Mouse (Mus musculus) neural tube, embryonic 15.5 days (tissue): ENCODE data around the gene Wnt11. TPM values are rescaled to one million over a fixed set of nuclear protein-coding genes. Genes with fewer than 3 reads are reported as not detected.
A peak's percentile ranks its signal among the peaks of the same experiment; 100 is the strongest.

Source experiments
- ATAC-seq: fragments of 200-750 bp; cut with Nextera tagmentation; 2 replicates; pipeline ENCODE4 v1.8.0; 2017; ENCODE audit warnings: mild to moderate bottlenecking, moderate TSS enrichment, moderate library complexity; ENCODE audit not compliant: low FRiP score
- H3K27ac ChIP-seq: fragments of 300-500 bp; sonication (generic); replicated peaks from 2 replicates; pipeline ENCODE4 v1.5.1; 2015; ENCODE audit warnings: mild to moderate bottlenecking, inconsistent platforms
- H3K27me3 ChIP-seq: fragments of 300-500 bp; sonication (generic); replicated peaks from 2 replicates; pipeline ENCODE4 v1.6.1; 2015; ENCODE audit warnings: inconsistent platforms
- H3K36me3 ChIP-seq: fragments of 300-500 bp; sonication (generic); 2 replicates; pipeline ENCODE4 v1.6.1; 2015; ENCODE audit warnings: inconsistent platforms
- H3K4me1 ChIP-seq: fragments of 300-500 bp; sonication (generic); 2 replicates; pipeline ENCODE4 v1.6.1; 2015; ENCODE audit warnings: inconsistent platforms
- H3K4me2 ChIP-seq: fragments of 300-500 bp; sonication (generic); 2 replicates; pipeline ENCODE4 v1.6.1; 2015; ENCODE audit warnings: inconsistent platforms, mild to moderate bottlenecking, moderate library complexity
- H3K4me3 ChIP-seq: fragments of 300-500 bp; sonication (generic); replicated peaks from 2 replicates; pipeline ENCODE4 v1.5.1; 2015; ENCODE audit warnings: mild to moderate bottlenecking, inconsistent platforms
- H3K9ac ChIP-seq: fragments of 300-500 bp; sonication (generic); replicated peaks from 2 replicates; pipeline ENCODE4 v1.6.1; 2015; ENCODE audit warnings: mild to moderate bottlenecking, inconsistent platforms
- H3K9me3 ChIP-seq: fragments of 300-500 bp; sonication (generic); replicated peaks from 2 replicates; pipeline ENCODE4 v1.6.1; 2016; ENCODE audit warnings: inconsistent platforms
- WGBS: fragments of 180-500 bp; shearing (Covaris S2); methylation state at CpG from one replicate; pipeline ENCODE4 v1.1.7; 2015; ENCODE audit warnings: mixed read lengths; 5-methylcytosine and 5-hydroxymethylcytosine counted together
- polyA plus RNA-seq: library from polyadenylated mRNA; unstranded; fragments of >200 nt; fragmentation: Nextera tagmentation; extraction: Ambion mirVana; gene quantifications from 2 replicates; pipeline ENCODE4 v1.2.1, GENCODE M21; 2015

Gene Wnt11
- polyA plus RNA-seq, 1 experiment from 2014 or later, result 2.5 TPM

DNA sequence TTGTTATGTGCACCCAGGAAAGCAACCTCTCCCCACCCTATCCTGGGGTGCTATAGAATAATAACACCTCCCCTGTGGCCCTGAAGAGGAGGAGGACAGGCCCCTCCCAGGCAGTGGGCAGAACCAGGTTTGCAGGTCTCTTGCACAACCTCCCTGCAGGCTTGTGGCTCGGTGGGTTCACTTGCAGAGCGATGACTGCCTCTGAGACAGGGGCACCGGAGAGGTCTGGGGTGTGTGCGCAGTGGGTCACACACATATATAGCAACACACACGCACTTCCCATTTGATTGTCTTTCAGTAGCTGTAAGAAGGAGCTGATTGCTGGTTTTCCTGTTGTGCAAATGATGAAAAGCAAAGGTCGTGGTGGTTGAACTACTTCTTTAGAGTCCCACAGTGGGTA is 3.6 kb upstream of the Wnt11 start:
- Histone ChIP-seq H3K4me3 (no peak overlapping the region), H3K4me1 (peaks cover 23% of the 10 kb centered on the region), H3K4me2 (no peak overlapping the region), H3K9ac (no peak overlapping the region), H3K9me3 (no peaks in the 10 kb centered on the region), H3K27me3 (peaks cover 52% of the 10 kb centered on the region), H3K36me3 (no peaks in the 10 kb centered on the region), H3K27ac (no peak overlapping the region)
- no peak for ATAC-seq
- 76% methylated on average over 6 of the region's 6 CpGs for WGBS

GRCm38 (mm10) chr7:98835519-98836441 is 868 bp downstream of the Wnt11 start:
- no peak for ATAC-seq
- peak overlapping the region; percentile 95 for H3K4me2 ChIP-seq
- H3K9ac ChIP-seq, result peak overlapping the region; percentile 45
- WGBS, result under 1% methylated on average over 45 of the region's 46 CpGs
- H3K9me3 ChIP-seq, result no peaks in the 10 kb centered on the region
- H3K4me1 ChIP-seq, result peaks cover 57% of the 10 kb centered on the region
- H3K36me3 ChIP-seq, result no peaks in the 10 kb centered on the region
- H3K27me3 ChIP-seq, result peaks cover 92% of the 10 kb centered on the region
- H3K4me3 ChIP-seq, result peak overlapping the region; percentile 48
- no peak overlapping the region for H3K27ac ChIP-seq

GRCm38 (mm10) chr7:98836646-98837045 is 1.7 kb downstream of the Wnt11 start:
- ATAC-seq, result no peak
- Histone ChIP-seq H3K9me3 (no peaks in the 10 kb centered on the region), H3K36me3 (no peaks in the 10 kb centered on the region), H3K4me3 (peak overlapping the region; percentile 48), H3K27ac (no peak overlapping the region), H3K9ac (no peak overlapping the region), H3K4me2 (peak overlapping the region; percentile 95), H3K4me1 (peaks cover 57% of the 10 kb centered on the region), H3K27me3 (peaks cover 92% of the 10 kb centered on the region)
- WGBS, result 0% methylated on average over 23 of the region's 23 CpGs

DNA sequence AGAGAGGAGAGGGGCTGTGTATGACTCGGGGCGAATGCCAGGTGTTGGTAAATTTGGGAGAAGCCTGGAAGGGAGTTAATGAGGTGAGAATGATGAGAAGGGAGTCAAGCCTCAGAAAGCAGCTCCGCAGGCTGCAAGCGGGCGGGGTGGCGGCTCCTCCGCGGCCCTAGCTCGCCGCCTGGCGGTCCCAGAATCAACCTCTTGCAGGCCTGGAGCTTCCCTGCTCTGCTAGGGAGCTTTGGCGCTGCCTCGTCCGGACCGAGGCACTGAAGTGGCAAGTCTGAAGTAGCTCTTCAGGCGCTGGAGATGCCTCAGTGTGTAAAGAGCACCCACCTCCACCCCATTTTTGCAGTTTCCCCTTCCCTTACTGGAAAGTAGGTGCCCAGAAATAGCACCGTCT is 3.0 kb downstream of the Wnt11 start:
- H3K27ac ChIP-seq, result no peak overlapping the region
- 0 out of 2 replicates have a peak overlapping the region, but pooled peaks have one; percentile 55 for H3K9ac ChIP-seq
- no peaks in the 10 kb centered on the region for H3K9me3 ChIP-seq
- peak overlapping the region; percentile 95 for H3K4me2 ChIP-seq
- H3K4me1 ChIP-seq, result peaks cover 57% of the 10 kb centered on the region
- H3K27me3 ChIP-seq, result peaks cover 88% of the 10 kb centered on the region
- H3K4me3 ChIP-seq, result peak overlapping the region; percentile 52
- H3K36me3 ChIP-seq, result no peaks in the 10 kb centered on the region
- peak; percentile 78 for ATAC-seq
- 2% methylated on average over 17 of the region's 17 CpGs for WGBS

DNA sequence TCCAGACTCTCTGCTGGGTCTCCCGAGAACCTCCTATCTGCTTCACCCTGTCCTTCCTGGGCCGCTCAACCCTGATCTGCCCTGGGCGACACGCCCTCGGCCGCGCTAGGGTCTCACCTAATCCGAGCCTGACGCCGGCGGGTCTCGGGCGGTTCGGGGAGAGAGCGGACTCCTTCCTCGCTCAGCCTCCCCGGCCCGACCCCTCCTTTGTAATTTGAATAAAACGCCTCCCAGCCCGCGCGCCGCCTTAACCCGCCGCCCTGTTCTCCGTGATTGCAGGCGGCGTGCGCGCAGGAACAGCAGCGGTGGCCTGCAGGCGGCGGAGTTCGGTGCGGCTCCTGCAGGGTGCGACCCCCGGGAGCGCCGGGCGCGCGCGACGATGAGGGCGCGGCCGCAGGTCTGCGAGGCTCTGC is 3.8 kb downstream of the Wnt11 start:
- peak overlapping the region; percentile 52 for H3K4me3 ChIP-seq
- H3K27me3 ChIP-seq, result peaks cover 87% of the 10 kb centered on the region
- H3K9me3 ChIP-seq, result no peaks in the 10 kb centered on the region
- no peaks in the 10 kb centered on the region for H3K36me3 ChIP-seq
- under 1% methylated on average over 48 of the region's 48 CpGs for WGBS
- peak overlapping the region; percentile 55 for H3K9ac ChIP-seq
- no peak overlapping the region for H3K27ac ChIP-seq
- ATAC-seq, result peak; percentile 36
- H3K4me1 ChIP-seq, result peaks cover 57% of the 10 kb centered on the region
- peak overlapping the region; percentile 95 for H3K4me2 ChIP-seq

DNA sequence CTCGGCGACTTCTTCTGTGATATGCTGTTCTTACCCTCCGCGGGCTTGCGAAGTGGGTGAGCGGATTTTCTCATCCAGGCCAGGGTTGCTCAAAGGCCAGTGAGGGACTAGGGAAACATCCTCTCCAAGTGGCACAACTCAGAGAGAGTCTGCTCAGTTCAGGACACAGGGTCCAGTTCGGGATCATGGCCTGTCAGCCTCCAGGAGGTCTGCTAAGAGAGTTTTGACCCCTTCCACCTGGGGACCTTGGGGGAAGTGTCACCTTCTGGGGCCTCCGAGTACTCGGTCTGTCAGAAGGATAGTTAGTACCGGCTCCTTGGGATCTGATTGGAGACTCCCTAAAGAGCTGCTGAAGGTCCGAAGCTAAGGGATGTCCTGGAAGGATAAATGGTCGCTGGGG is 4.4 kb downstream of the Wnt11 start:
- H3K36me3 ChIP-seq, result no peaks in the 10 kb centered on the region
- H3K27me3 ChIP-seq, result peaks cover 88% of the 10 kb centered on the region
- H3K4me2 ChIP-seq, result peak overlapping the region; percentile 95
- H3K9ac ChIP-seq, result peak overlapping the region; percentile 55
- peaks cover 56% of the 10 kb centered on the region for H3K4me1 ChIP-seq
- WGBS, result 2% methylated on average over 12 of the region's 12 CpGs
- H3K4me3 ChIP-seq, result peak overlapping the region; percentile 52
- no peak for ATAC-seq
- no peaks in the 10 kb centered on the region for H3K9me3 ChIP-seq
- H3K27ac ChIP-seq, result no peak overlapping the region

- 35% methylated on average over 3 of the region's 3 CpGs for WGBS
- no peak overlapping the region for H3K4me3 ChIP-seq
- H3K4me2 ChIP-seq, result no peak overlapping the region
- H3K36me3 ChIP-seq, result no peaks in the 10 kb centered on the region
- H3K27ac ChIP-seq, result no peak overlapping the region
- ATAC-seq, result no peak
- peaks cover 41% of the 10 kb centered on the region for H3K4me1 ChIP-seq
- H3K27me3 ChIP-seq, result peaks cover 79% of the 10 kb centered on the region
- H3K9me3 ChIP-seq, result no peaks in the 10 kb centered on the region
- H3K9ac ChIP-seq, result no peak overlapping the region
Measured at GRCm38 (mm10) chr7:98840771-98841170, 5.9 kb downstream of the Wnt11 start.

- Histone ChIP-seq H3K4me1 (peaks cover 31% of the 10 kb centered on the region), H3K27ac (no peak overlapping the region), H3K9ac (no peak overlapping the region), H3K4me3 (no peak overlapping the region), H3K36me3 (no peaks in the 10 kb centered on the region), H3K9me3 (no peaks in the 10 kb centered on the region), H3K27me3 (peaks cover 69% of the 10 kb centered on the region), H3K4me2 (no peak overlapping the region)
- 58% methylated on average over 3 of the region's 3 CpGs for WGBS
- no peak for ATAC-seq
Measured at GRCm38 (mm10) chr7:98841802-98842201, 6.9 kb downstream of the Wnt11 start.

GRCm38 (mm10) chr7:98842997-98843396 is 8.1 kb downstream of the Wnt11 start:
- no peak overlapping the region for H3K9ac ChIP-seq
- WGBS, result 82% methylated on average over 3 of the region's 3 CpGs
- ATAC-seq, result no peak
- no peak overlapping the region for H3K4me3 ChIP-seq
- H3K27me3 ChIP-seq, result peaks cover 58% of the 10 kb centered on the region
- no peaks in the 10 kb centered on the region for H3K9me3 ChIP-seq
- no peaks in the 10 kb centered on the region for H3K36me3 ChIP-seq
- no peak overlapping the region for H3K4me2 ChIP-seq
- no peak overlapping the region for H3K27ac ChIP-seq
- H3K4me1 ChIP-seq, result peaks cover 19% of the 10 kb centered on the region

- Histone ChIP-seq H3K27me3 (peaks cover 53% of the 10 kb centered on the region), H3K4me1 (peaks cover 13% of the 10 kb centered on the region)
- 13% methylated on average over 7 of the region's 7 CpGs for WGBS
Measured at GRCm38 (mm10) chr7:98843649-98844048, 8.7 kb downstream of the Wnt11 start.

DNA sequence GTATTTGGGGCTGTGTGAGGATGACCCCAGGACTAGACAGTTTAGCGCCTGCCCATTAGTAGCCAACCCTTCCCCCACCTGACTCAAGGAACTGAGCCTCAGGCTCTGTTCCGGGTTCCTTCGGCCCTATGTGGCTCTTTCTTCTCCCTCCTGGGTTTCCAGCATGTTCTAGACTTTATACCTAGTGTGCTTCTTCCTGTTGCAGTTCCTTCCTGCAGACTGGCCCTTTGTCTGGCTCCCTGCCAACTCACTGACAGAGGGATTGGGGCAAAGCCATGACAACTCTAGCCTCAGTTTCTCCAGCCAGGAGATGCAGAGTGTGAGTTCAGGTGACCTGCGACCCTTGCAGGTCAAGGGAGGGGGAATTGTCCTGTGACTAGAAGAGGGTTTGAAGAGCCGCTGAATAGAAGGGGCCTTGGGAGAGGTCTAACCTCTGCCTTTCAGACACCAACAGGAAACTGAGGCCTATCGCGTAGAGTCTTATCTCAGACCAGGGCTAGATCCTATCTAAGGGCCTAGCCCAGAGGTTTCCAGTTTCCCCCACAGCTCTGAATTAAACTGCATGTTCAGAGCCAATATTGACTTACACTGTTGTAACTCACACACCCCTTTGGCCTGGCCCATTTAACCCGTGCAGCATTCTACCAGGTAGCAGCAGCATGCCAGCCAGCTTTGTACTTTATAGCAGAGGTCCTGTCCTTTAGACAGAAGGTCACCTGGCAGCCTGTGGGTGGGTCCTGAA is 14.2 kb downstream of the Wnt11 start:
- WGBS, result 89% methylated on average over 8 of the region's 8 CpGs
- no peak for ATAC-seq
- no peak overlapping the region for H3K4me2 ChIP-seq
- H3K9me3 ChIP-seq, result no peaks in the 10 kb centered on the region
- H3K4me3 ChIP-seq, result no peak overlapping the region
- H3K27me3 ChIP-seq, result peaks cover 7% of the 10 kb centered on the region; the same call in 1 of the 2 replicates
- no peaks in the 10 kb centered on the region for H3K36me3 ChIP-seq
- H3K4me1 ChIP-seq, result peaks cover 8% of the 10 kb centered on the region; the same call in 1 of the 2 replicates
- H3K27ac ChIP-seq, result no peak overlapping the region
- no peak overlapping the region for H3K9ac ChIP-seq

More at GRCm38 (mm10) chr7:98843649-98844048, 8.7 kb downstream of the Wnt11 start:
- no peaks in the 10 kb centered on the region for H3K36me3 ChIP-seq
- H3K9ac ChIP-seq, result no peak overlapping the region
- H3K4me3 ChIP-seq, result no peak overlapping the region
- no peak overlapping the region for H3K27ac ChIP-seq
- ATAC-seq, result no peak
- H3K9me3 ChIP-seq, result no peaks in the 10 kb centered on the region
- H3K4me2 ChIP-seq, result no peak overlapping the region
